Mouse (Mus musculus) thymus, adult 18-20 months (tissue): Measurements from ENCODE around the gene Kcnj14.

Experiments
- DNase-seq, 2 experiments: peaks; one replicate each; pipeline ENCODE4 v3.0.0; 2022; ENCODE audit warnings: mixed read lengths in 2 of 2

The Kcnj14 gene

GRCm38 (mm10) chr7:45794971-45795370 lies 29.6 kb downstream of the Kcnj14 start:
- no peak for DNase-seq

GRCm38 (mm10) chr7:45793969-45794585 lies 30.5 kb downstream of the Kcnj14 start:
- DNase-seq: no peak

GRCm38 (mm10) chr7:45793240-45793639 lies 31.3 kb downstream of the Kcnj14 start:
- no peak for DNase-seq

- no peak for DNase-seq
Observed at GRCm38 (mm10) chr7:45791756-45792490, 32.7 kb downstream of the Kcnj14 start.

- no peak for DNase-seq
Observed at GRCm38 (mm10) chr7:45790721-45791120, 33.9 kb downstream of the Kcnj14 start.

GRCm38 (mm10) chr7:45787642-45788041 lies 36.9 kb downstream of the Kcnj14 start:
- DNase-seq: no peak

- no peak for DNase-seq
Observed at GRCm38 (mm10) chr7:45786661-45787413, 37.7 kb downstream of the Kcnj14 start.

GRCm38 (mm10) chr7:45786136-45786578 lies 38.4 kb downstream of the Kcnj14 start:
- no peak for DNase-seq

GRCm38 (mm10) chr7:45785388-45786135 lies 39.0 kb downstream of the Kcnj14 start:
- DNase-seq: no peak

- DNase-seq: no peak
Observed at GRCm38 (mm10) chr7:45784524-45785372, 39.8 kb downstream of the Kcnj14 start, which contains the start of gene Sult2b1. Sult2b1 (minus strand) TSS chr7:45784669.

GRCm38 (mm10) chr7:45783511-45784091 lies 41.0 kb downstream of the Kcnj14 start, which contains the start of gene Lmtk3:
Lmtk3 (plus strand) TSS chr7:45783738.
- peak in 1 of 2 experiments; percentile 27 for DNase-seq

GRCm38 (mm10) chr7:45782271-45782670 lies 42.3 kb downstream of the Kcnj14 start:
- DNase-seq: no peak

- peak; percentile 42 to 66 for DNase-seq
Observed at GRCm38 (mm10) chr7:45779081-45779641, 45.4 kb downstream of the Kcnj14 start.

GRCm38 (mm10) chr7:45775237-45775636 lies 49.3 kb downstream of the Kcnj14 start:
- DNase-seq: no peak

GRCm38 (mm10) chr7:45771101-45771500 lies 53.5 kb downstream of the Kcnj14 start:
- DNase-seq: no peak

- no peak for DNase-seq
Observed at GRCm38 (mm10) chr7:45770427-45771082, 54.0 kb downstream of the Kcnj14 start.

- DNase-seq: no peak
Observed at GRCm38 (mm10) chr7:45767500-45767899, 57.1 kb downstream of the Kcnj14 start.

GRCm38 (mm10) chr7:45766764-45767163 lies 57.8 kb downstream of the Kcnj14 start:
- no peak for DNase-seq
